Mouse (Mus musculus) intestine, postnatal 0 days (tissue): ENCODE data around the gene Senp5. TPM values are rescaled to one million over a fixed set of nuclear protein-coding genes. Genes with fewer than 3 reads are reported as not detected.

Source experiments
- ATAC-seq: fragments of 200-750 bp; cut with Nextera tagmentation; 2 replicates; pipeline ENCODE4 v1.8.0; 2017; ENCODE audit warnings: mild to moderate bottlenecking, moderate TSS enrichment, moderate library complexity
- H3K27ac ChIP-seq: fragments of 300-500 bp; sonication (generic); 2 replicates; pipeline ENCODE4 v1.5.1; 2014; ENCODE audit warnings: mild to moderate bottlenecking, low read depth, low read length, moderate library complexity
- H3K27me3 ChIP-seq: fragments of 300-500 bp; sonication (generic); replicated peaks from 2 replicates; pipeline ENCODE4 v1.6.1; 2014; ENCODE audit warnings: low read length, mixed read lengths; ENCODE audit not compliant: control insufficient read depth, insufficient read depth
- H3K36me3 ChIP-seq: fragments of 300-500 bp; sonication (generic); 2 replicates; pipeline ENCODE4 v1.6.1; 2014; ENCODE audit warnings: mild to moderate bottlenecking, moderate library complexity; ENCODE audit not compliant: control insufficient read depth, insufficient read depth
- H3K4me1 ChIP-seq: fragments of 300-500 bp; sonication (generic); replicated peaks from 2 replicates; pipeline ENCODE4 v1.6.1; 2014; ENCODE audit warnings: antibody characterized with exemption, low read length, mixed read lengths; ENCODE audit not compliant: control insufficient read depth, insufficient read depth
- H3K4me2 ChIP-seq: fragments of 300-500 bp; sonication (generic); replicated peaks from 2 replicates; pipeline ENCODE4 v1.6.1; 2014; ENCODE audit warnings: low read depth, mild to moderate bottlenecking, moderate library complexity
- H3K4me3 ChIP-seq: fragments of 300-500 bp; sonication (generic); 2 replicates; pipeline ENCODE4 v1.5.1; 2014; ENCODE audit warnings: low read depth, low read length
- H3K9ac ChIP-seq: fragments of 300-500 bp; sonication (generic); 2 replicates; pipeline ENCODE4 v1.6.1; 2014; ENCODE audit warnings: mild to moderate bottlenecking, low read depth, low read length
- H3K9me3 ChIP-seq: fragments of 300-500 bp; sonication (generic); 2 replicates; pipeline ENCODE4 v1.6.1; 2016; ENCODE audit warnings: mixed run types; ENCODE audit not compliant: control insufficient read depth
- CTCF ChIP-seq: sonication (generic); IDR thresholded peaks from 2 replicates; pipeline ENCODE4 v1.5.1; 2016; ENCODE audit warnings: low read depth, mild to moderate bottlenecking, control low read depth, antibody characterized with exemption, moderate library complexity
- WGBS: fragments of 180-500 bp; shearing (Covaris S2); extraction: QIAGEN DNeasy Blood & Tissue Kit; methylation state at CpG from one replicate; pipeline ENCODE4 v1.1.7; 2014; 5-methylcytosine and 5-hydroxymethylcytosine counted together
- polyA plus RNA-seq: library from polyadenylated mRNA; unstranded; fragments of >200 nt; fragmentation: Nextera tagmentation; extraction: Ambion mirVana; gene quantifications from 2 replicates; pipeline ENCODE4 v1.2.1, GENCODE M21; 2015

Gene Senp5
- polyA plus RNA-seq, 1 experiment from 2014 or later = 5.0 TPM

DNA sequence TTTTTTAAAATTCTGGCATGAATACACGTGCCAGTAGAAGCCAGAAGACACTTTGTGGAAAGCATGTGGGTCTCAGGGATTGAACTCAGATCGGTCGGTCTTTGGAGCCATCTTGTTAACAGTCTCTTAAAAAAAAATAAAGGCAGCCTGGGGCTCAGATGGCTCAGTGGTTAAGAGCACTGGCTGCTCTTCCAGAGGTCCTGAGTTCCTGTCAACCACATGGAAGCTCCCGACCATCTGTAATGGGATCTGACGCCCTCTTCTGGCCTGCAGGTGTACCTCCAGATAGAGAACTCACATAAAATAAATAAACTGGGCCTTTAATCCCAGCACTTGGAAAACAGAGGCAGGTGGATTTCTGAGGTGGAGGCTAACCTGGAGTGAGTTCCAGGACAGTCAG lies 22.1 kb downstream of the Senp5 start:
- H3K4me1 ChIP-seq = no peaks in the 10 kb centered on the region
- H3K27ac ChIP-seq = no peak overlapping the region
- peaks cover 45% of the 10 kb centered on the region for H3K36me3 ChIP-seq
- no peaks in the 10 kb centered on the region for H3K27me3 ChIP-seq
- no peak overlapping the region for H3K9ac ChIP-seq
- H3K4me2 ChIP-seq = no peak overlapping the region
- ATAC-seq = no peak
- no peak overlapping the region for H3K4me3 ChIP-seq
- 77% methylated on average over 5 of the region's 5 CpGs for WGBS
- TF ChIP-seq CTCF = peak; percentile 20; the same call in 1 of the 2 replicates
- H3K9me3 ChIP-seq = no peaks in the 10 kb centered on the region

- H3K36me3 ChIP-seq = peaks cover 51% of the 10 kb centered on the region
- no peak for TF ChIP-seq CTCF
- no peak overlapping the region for H3K9ac ChIP-seq
- no peak overlapping the region for H3K27ac ChIP-seq
- no peaks in the 10 kb centered on the region for H3K4me1 ChIP-seq
- ATAC-seq = no peak
- H3K4me2 ChIP-seq = no peak overlapping the region
- no peak overlapping the region for H3K4me3 ChIP-seq
- H3K27me3 ChIP-seq = no peaks in the 10 kb centered on the region
- H3K9me3 ChIP-seq = no peaks in the 10 kb centered on the region
- 94% methylated on average over 3 of the region's 3 CpGs for WGBS
Measured at GRCm38 (mm10) chr16:31979501-31979900, 23.6 kb downstream of the Senp5 start.

GRCm38 (mm10) chr16:31975258-31975657 lies 27.8 kb downstream of the Senp5 start:
- H3K27me3 ChIP-seq = no peaks in the 10 kb centered on the region
- H3K27ac ChIP-seq = no peak overlapping the region
- H3K4me2 ChIP-seq = no peak overlapping the region
- no peak for ATAC-seq
- no peak overlapping the region for H3K4me3 ChIP-seq
- no peaks in the 10 kb centered on the region for H3K9me3 ChIP-seq
- no peak for TF ChIP-seq CTCF
- peaks cover 59% of the 10 kb centered on the region for H3K36me3 ChIP-seq
- 89% methylated on average over 4 of the region's 4 CpGs for WGBS
- H3K4me1 ChIP-seq = no peaks in the 10 kb centered on the region
- H3K9ac ChIP-seq = no peak overlapping the region

GRCm38 (mm10) chr16:31963224-31963623 lies 39.9 kb downstream of the Senp5 start:
- no peaks in the 10 kb centered on the region for H3K4me1 ChIP-seq
- H3K4me3 ChIP-seq = no peak overlapping the region
- H3K4me2 ChIP-seq = no peak overlapping the region
- no peak for ATAC-seq
- H3K36me3 ChIP-seq = peaks cover 53% of the 10 kb centered on the region
- H3K9me3 ChIP-seq = no peaks in the 10 kb centered on the region
- WGBS = 83% methylated on average over 7 of the region's 7 CpGs
- TF ChIP-seq CTCF = no peak
- H3K9ac ChIP-seq = no peak overlapping the region
- no peaks in the 10 kb centered on the region for H3K27me3 ChIP-seq
- H3K27ac ChIP-seq = no peak overlapping the region

- under 1% methylated on average over 55 of the region's 55 CpGs for WGBS
- H3K4me1 ChIP-seq = 0 out of 2 replicates have a peak, but pooled peaks cover 3% of the 10 kb centered on the region
- peak within 1 kb of the TSS; percentile 92 for H3K4me3 ChIP-seq
- H3K4me2 ChIP-seq = peak within 1 kb of the TSS; percentile 88
- 0 out of 2 replicates have a peak, but pooled peaks cover 12% of the 10 kb centered on the region for H3K36me3 ChIP-seq
- H3K9me3 ChIP-seq = no peaks in the 10 kb centered on the region
- peak within 1 kb of the TSS; percentile 93 for H3K9ac ChIP-seq
- H3K27me3 ChIP-seq = no peaks in the 10 kb centered on the region
- peak within 1 kb of the TSS; percentile 95 for H3K27ac ChIP-seq
- TF ChIP-seq CTCF = peak; percentile 34
- peak; percentile 88 for ATAC-seq
Measured at GRCm38 (mm10) chr16:31948345-31948774, 54.7 kb downstream of the Senp5 start, which contains the start of the genes 0610012G03Rik and Ncbp2. TSS of gene 0610012G03Rik (minus strand) at chr16:31948494. TSS of gene Ncbp2 (plus strand) at chr16:31948513.

DNA sequence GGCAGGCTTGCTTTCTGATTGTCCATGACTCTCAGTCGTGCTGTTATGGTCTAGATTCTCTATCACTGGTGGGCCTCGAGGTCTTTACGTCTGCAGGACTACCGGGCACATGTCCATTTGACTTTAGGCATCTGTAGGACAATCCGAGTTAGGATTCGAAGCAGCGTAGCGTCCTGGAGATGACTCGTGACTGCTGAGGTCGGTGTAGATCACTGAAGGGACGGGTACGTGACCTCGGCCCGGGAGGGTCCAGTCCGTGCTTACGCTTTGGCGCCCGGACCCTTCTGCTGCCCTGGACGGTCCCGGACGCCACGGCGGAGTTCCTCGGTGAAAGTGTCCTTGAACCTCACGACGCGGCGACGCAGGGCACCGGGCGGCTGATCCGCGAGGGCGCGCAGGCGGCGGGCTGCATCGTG lies 55.2 kb downstream of the Senp5 start:
- TF ChIP-seq CTCF = no peak
- H3K27ac ChIP-seq = peak overlapping the region; percentile 95
- H3K4me2 ChIP-seq = peak overlapping the region; percentile 88
- H3K9me3 ChIP-seq = no peaks in the 10 kb centered on the region
- peak; percentile 55 for ATAC-seq
- H3K9ac ChIP-seq = peak overlapping the region; percentile 93
- under 1% methylated on average over 38 of the region's 38 CpGs for WGBS
- H3K36me3 ChIP-seq = 0 out of 2 replicates have a peak, but pooled peaks cover 12% of the 10 kb centered on the region
- no peaks in the 10 kb centered on the region for H3K27me3 ChIP-seq
- H3K4me1 ChIP-seq = 0 out of 2 replicates have a peak, but pooled peaks cover 3% of the 10 kb centered on the region
- peak overlapping the region; percentile 92 for H3K4me3 ChIP-seq
